Mouse (Mus musculus) forebrain, embryonic 10.5 days (tissue): ENCODE results near the gene Extl1. TPM values are rescaled to one million over a fixed set of nuclear protein-coding genes. Genes with fewer than 3 reads are reported as not detected.

Source experiments
- DNase-seq: peaks from one replicate; pipeline ENCODE4 v3.0.0-alpha.2; 2017; ENCODE audit warnings: low spot score; ENCODE audit errors: extremely low spot score
- H3K27ac ChIP-seq: fragments of 300-500 bp; sonication (generic); 2 replicates; pipeline ENCODE4 v1.5.1; 2016; ENCODE audit warnings: mild to moderate bottlenecking
- H3K27me3 ChIP-seq: fragments of 300-500 bp; sonication (generic); 2 replicates; pipeline ENCODE4 v1.6.1; 2016; ENCODE audit warnings: mild to moderate bottlenecking; ENCODE audit not compliant: poor library complexity, severe bottlenecking
- H3K36me3 ChIP-seq: fragments of 300-500 bp; sonication (generic); replicated peaks from 2 replicates; pipeline ENCODE4 v1.6.1; 2016; ENCODE audit warnings: mild to moderate bottlenecking, moderate library complexity
- H3K4me1 ChIP-seq: fragments of 300-500 bp; sonication (generic); 2 replicates; pipeline ENCODE4 v1.6.1; 2016
- H3K4me3 ChIP-seq: fragments of 300-500 bp; sonication (generic); 2 replicates; pipeline ENCODE4 v1.5.1; 2016; ENCODE audit warnings: mild to moderate bottlenecking, moderate library complexity
- H3K9me3 ChIP-seq: fragments of 300-500 bp; sonication (generic); 2 replicates; pipeline ENCODE4 v1.6.1; 2016; ENCODE audit warnings: mild to moderate bottlenecking, moderate library complexity
- WGBS: fragments of 180-500 bp; shearing (Covaris S2); methylation state at CpG from one replicate; pipeline ENCODE4 v1.1.7; 2016; 5-methylcytosine and 5-hydroxymethylcytosine counted together
- polyA plus RNA-seq: library from polyadenylated mRNA; unstranded; fragments of >200 nt; fragmentation: Nextera tagmentation; extraction: Ambion mirVana; gene quantifications from 2 replicates; pipeline ENCODE4 v1.2.1, GENCODE M21; 2016

Gene Extl1
- polyA plus RNA-seq, 1 experiment from 2014 or later: 0.27 TPM

GRCm38 (mm10) chr4:134356591-134357460 is 26.8 kb downstream of the Extl1 start:
- no peaks in the 10 kb centered on the region for H3K36me3 ChIP-seq
- H3K4me1 ChIP-seq: peaks cover 30% of the 10 kb centered on the region
- H3K27me3 ChIP-seq: peaks cover 50% of the 10 kb centered on the region
- no peaks in the 10 kb centered on the region for H3K9me3 ChIP-seq
- WGBS: 17% methylated on average over 22 of the region's 22 CpGs
- DNase-seq: peak; percentile 64
- peak overlapping the region; percentile 35 for H3K4me3 ChIP-seq
- H3K27ac ChIP-seq: no peak overlapping the region; the same call in 1 of the 2 replicates

GRCm38 (mm10) chr4:134355841-134356452 is 27.7 kb downstream of the Extl1 start:
- H3K4me3 ChIP-seq: no peak overlapping the region
- peaks cover 35% of the 10 kb centered on the region for H3K4me1 ChIP-seq
- H3K27ac ChIP-seq: no peak overlapping the region; the same call in 1 of the 2 replicates
- no peaks in the 10 kb centered on the region for H3K36me3 ChIP-seq
- 60% methylated on average over 16 of the region's 16 CpGs for WGBS
- DNase-seq: no peak
- H3K9me3 ChIP-seq: no peaks in the 10 kb centered on the region
- H3K27me3 ChIP-seq: peaks cover 49% of the 10 kb centered on the region

- Histone ChIP-seq H3K4me3 (no peak overlapping the region), H3K9me3 (no peaks in the 10 kb centered on the region), H3K36me3 (no peaks in the 10 kb centered on the region), H3K27me3 (peaks cover 29% of the 10 kb centered on the region), H3K4me1 (peaks cover 35% of the 10 kb centered on the region), H3K27ac (no peak overlapping the region)
- WGBS: 77% methylated on average over 5 of the region's 5 CpGs
- no peak for DNase-seq
These were observed 29.9 kb downstream of the Extl1 start for GRCm38 (mm10) chr4:134353527-134354409.

GRCm38 (mm10) chr4:134352929-134353328 is 30.7 kb downstream of the Extl1 start:
- Histone ChIP-seq H3K4me1 (peaks cover 35% of the 10 kb centered on the region), H3K27ac (no peak overlapping the region), H3K4me3 (no peak overlapping the region), H3K9me3 (no peaks in the 10 kb centered on the region), H3K27me3 (peaks cover 24% of the 10 kb centered on the region), H3K36me3 (no peaks in the 10 kb centered on the region)
- WGBS: 81% methylated on average over 7 of the region's 7 CpGs
- no peak for DNase-seq

- no peak overlapping the region for H3K4me3 ChIP-seq
- no peaks in the 10 kb centered on the region for H3K9me3 ChIP-seq
- DNase-seq: no peak
- H3K4me1 ChIP-seq: peaks cover 28% of the 10 kb centered on the region
- peak overlapping the region; percentile 51 for H3K27ac ChIP-seq
- H3K27me3 ChIP-seq: peaks cover 23% of the 10 kb centered on the region
- 75% methylated on average over 12 of the region's 12 CpGs for WGBS
- H3K36me3 ChIP-seq: no peaks in the 10 kb centered on the region
These were observed 31.4 kb downstream of the Extl1 start for GRCm38 (mm10) chr4:134352261-134352707.

- no peaks in the 10 kb centered on the region for H3K36me3 ChIP-seq
- DNase-seq: no peak
- H3K4me3 ChIP-seq: no peak overlapping the region
- no peaks in the 10 kb centered on the region for H3K9me3 ChIP-seq
- WGBS: 55% methylated on average over 18 of the region's 18 CpGs
- peaks cover 24% of the 10 kb centered on the region for H3K4me1 ChIP-seq
- peak overlapping the region; percentile 51 for H3K27ac ChIP-seq
- peaks cover 26% of the 10 kb centered on the region for H3K27me3 ChIP-seq
These were observed 32.1 kb downstream of the Extl1 start for GRCm38 (mm10) chr4:134351329-134352260.

- peaks cover 32% of the 10 kb centered on the region for H3K27me3 ChIP-seq
- no peak for DNase-seq
- peaks cover 17% of the 10 kb centered on the region for H3K4me1 ChIP-seq
- 89% methylated on average over 6 of the region's 6 CpGs for WGBS
- H3K27ac ChIP-seq: no peak overlapping the region
- no peaks in the 10 kb centered on the region for H3K36me3 ChIP-seq
- no peak overlapping the region for H3K4me3 ChIP-seq
- H3K9me3 ChIP-seq: no peaks in the 10 kb centered on the region
These were observed 33.0 kb downstream of the Extl1 start for GRCm38 (mm10) chr4:134350641-134351040.

- no peak for DNase-seq
- WGBS: 90% methylated on average over 7 of the region's 7 CpGs
- no peak overlapping the region for H3K4me3 ChIP-seq
- H3K9me3 ChIP-seq: no peaks in the 10 kb centered on the region
- no peaks in the 10 kb centered on the region for H3K36me3 ChIP-seq
- no peak overlapping the region for H3K27ac ChIP-seq
- H3K4me1 ChIP-seq: peaks cover 17% of the 10 kb centered on the region
- peaks cover 33% of the 10 kb centered on the region for H3K27me3 ChIP-seq
These were observed 33.8 kb downstream of the Extl1 start for GRCm38 (mm10) chr4:134349829-134350228.

GRCm38 (mm10) chr4:134348545-134348944 is 35.1 kb downstream of the Extl1 start:
- H3K4me3 ChIP-seq: no peak overlapping the region
- H3K9me3 ChIP-seq: no peaks in the 10 kb centered on the region
- no peak for DNase-seq
- H3K4me1 ChIP-seq: peaks cover 22% of the 10 kb centered on the region
- no peak overlapping the region for H3K27ac ChIP-seq
- no peaks in the 10 kb centered on the region for H3K36me3 ChIP-seq
- peaks cover 46% of the 10 kb centered on the region for H3K27me3 ChIP-seq
- 86% methylated on average over 5 of the region's 5 CpGs for WGBS

GRCm38 (mm10) chr4:134348078-134348477 is 35.6 kb downstream of the Extl1 start:
- no peak for DNase-seq
- Histone ChIP-seq H3K36me3 (no peaks in the 10 kb centered on the region), H3K27me3 (peaks cover 50% of the 10 kb centered on the region), H3K27ac (no peak overlapping the region), H3K9me3 (no peaks in the 10 kb centered on the region), H3K4me3 (no peak overlapping the region), H3K4me1 (peaks cover 26% of the 10 kb centered on the region)
- WGBS: 82% methylated on average over 11 of the region's 11 CpGs

- H3K27ac ChIP-seq: no peak overlapping the region
- no peaks in the 10 kb centered on the region for H3K36me3 ChIP-seq
- H3K9me3 ChIP-seq: peaks cover 10% of the 10 kb centered on the region; the same call in 1 of the 2 replicates
- no peak for DNase-seq
- no peak overlapping the region for H3K4me3 ChIP-seq
- H3K27me3 ChIP-seq: peaks cover 73% of the 10 kb centered on the region
- WGBS: 93% methylated on average over 15 of the region's 15 CpGs
- H3K4me1 ChIP-seq: peaks cover 15% of the 10 kb centered on the region
These were observed 37.8 kb downstream of the Extl1 start for GRCm38 (mm10) chr4:134345802-134346201.
